In genomic region chr2:34982096-34982724, GRCm38 (mm10) we compare ENCODE assay signal across 10 mouse cellular contexts. TPM values are rescaled to one million over a fixed set of nuclear protein-coding genes. Genes with fewer than 3 reads are reported as not detected.
DNase-seq lines count a peak whose midpoint lies in the region; ATAC-seq and TF ChIP-seq lines count a peak whose summit lies in the region.
"Had no signal": no experiment of that assay in that cellular context is flagged by ENCODE, and none has a peak within 500 bp of the region (broad histone marks: within the 10 kb centered on the region; RNA-seq: fewer than 3 reads in every experiment).

No protein-coding gene starts in this region.

- no peaks in the 10 kb centered on the region for H3K27me3 ChIP-seq in thymus, adult 2 months (ENCODE audit: control insufficient read depth, insufficient read depth, low read length)
- no peaks in the 10 kb centered on the region for H3K27me3 ChIP-seq in intestine, embryonic 15.5 days (replicated peaks)

- H3K4me3 ChIP-seq in thymus, adult 2 months (ENCODE audit: control insufficient read depth, insufficient read depth, low read length) = no peak overlapping the region
- H3K4me3 ChIP-seq in intestine, embryonic 15.5 days (replicated peaks) = no peak overlapping the region

- 0 out of 2 replicates have a peak overlapping the region, but pooled peaks have one; percentile 2 for H3K4me2 ChIP-seq in intestine, embryonic 15.5 days (replicated peaks)
- H3K4me2 ChIP-seq: heart, embryonic 11.5 days had no signal

- no peaks in the 10 kb centered on the region for H3K36me3 ChIP-seq in thymus, adult 2 months (ENCODE audit: control insufficient read depth, insufficient read depth, low read length)
- H3K36me3 ChIP-seq in intestine, embryonic 15.5 days = no peaks in the 10 kb centered on the region

- H3K4me1 ChIP-seq in thymus, adult 2 months (replicated peaks; ENCODE audit: control insufficient read depth, insufficient read depth, low read length) = peaks cover 29% of the 10 kb centered on the region
- H3K4me1 ChIP-seq in intestine, embryonic 15.5 days (replicated peaks) = peaks cover 7% of the 10 kb centered on the region; the same call in 1 of the 2 replicates

- no peak for TF ChIP-seq POLR2A in thymus, adult 2 months (IDR thresholded peaks at IDR 0.05; ENCODE audit: control insufficient read depth, extremely low read depth, insufficient read depth, low read length, poor library complexity)

- WGBS in thymus, adult 2 months = 56% methylated on average over 14 of the region's 14 CpGs
- WGBS in intestine, embryonic 15.5 days = 72% methylated on average over 14 of the region's 14 CpGs

- no peak for TF ChIP-seq CTCF in thymus, adult 2 months (IDR thresholded peaks at IDR 0.05; ENCODE audit: borderline replicate concordance, control insufficient read depth, extremely low read depth, insufficient read depth, low read length, poor library complexity)

- no peak overlapping the region for H3K9ac ChIP-seq in intestine, embryonic 15.5 days

- H3K9me3 ChIP-seq in intestine, embryonic 15.5 days = no peaks in the 10 kb centered on the region

- ATAC-seq in intestine, embryonic 15.5 days = no peak

- intact Hi-C loops in heart, postnatal 10 days (cut with DNase I) = no loop called here
- intact Hi-C loops in gastrocnemius, postnatal 14 days (cut with DNase I; ENCODE audit: low total_unique reads) = no loop called here

- DNase-seq in heart, adult 11 months = peak; percentile 91
- no peak for DNase-seq in heart, postnatal 10 days
- peak; percentile 36 for DNase-seq in thymus, postnatal 14 days
- DNase-seq in thymus, adult 2 months = no peak
- no peak for DNase-seq in gastrocnemius, postnatal 14 days
- DNase-seq in lung, postnatal 10 days = no peak
- no peak for DNase-seq in c-Kit-positive CD71-positive TER-119-positive erythroid progenitor cells, embryonic 14.5 days (ENCODE audit: low spot score)
- DNase-seq: cerebellum, adult 8-10 months had no signal

- no peak overlapping the region for H3K27ac ChIP-seq in thymus, adult 2 months (ENCODE audit: control insufficient read depth, insufficient read depth, low read length)
- peak overlapping the region; percentile 84 for H3K27ac ChIP-seq in intestine, embryonic 15.5 days

RNA-seq across cellular contexts. Expression of gene Traf1, which starts 20.6 kb away (rescaled TPM):
- 1 to 10 TPM; 1.3 to 1.8 TPM for total RNA-seq in heart, postnatal 10 days (2021)
- polyA plus RNA-seq in thymus, adult 2 months (2012; rRNA removed) = 76.7 and 80.4 TPM in 2 replicates
- 2.5 TPM in 2 replicates for polyA plus RNA-seq in intestine, embryonic 15.5 days (2015; fragmentation: Nextera tagmentation; extraction: Ambion mirVana)
- total RNA-seq in gastrocnemius, postnatal 14 days (2021) = 1 to 10 TPM; 1.0 to 1.7 TPM

Comparison
In these comparisons a context has a peak if more than half of its experiments do, and no peak if none do; other contexts are left out.
1. DNase-seq: peak in heart, adult 11 months (single experiment) and thymus, postnatal 14 days (single experiment); none in heart, postnatal 10 days (0 of 2), thymus, adult 2 months (single experiment), gastrocnemius, postnatal 14 days (single experiment), lung, postnatal 10 days (single experiment) and c-Kit-positive CD71-positive TER-119-positive erythroid progenitor cells, embryonic 14.5 days (single experiment).